Mouse (Mus musculus) megakaryocyte progenitor cell, adult 5-6 weeks (primary cell): ENCODE measurements around the gene Cyp2c37. TPM values are rescaled to one million over a fixed set of nuclear protein-coding genes. Genes with fewer than 3 reads are reported as not detected.
"Not testable (repeated sequence)": the region's sequence is repeated elsewhere in the genome, so short reads cannot be mapped to it uniquely, and the experiment has no call there.

Source experiments
- ATAC-seq: replicated peaks from 2 replicates; pipeline ENCODE4 v1.8.0; 2016; ENCODE audit warnings: mild to moderate bottlenecking, moderate TSS enrichment, inconsistent platforms; ENCODE audit not compliant: poor library complexity
- total RNA-seq, 2 experiments: library from RNA; stranded (forward) in 1 of 2; stranded (reverse) in 1 of 2; fragments of 157-497, 149-512 nt in 1 of 2; fragments of 200-1000 nt in 1 of 2; gene quantifications; 2 replicates each; pipeline versions ENCODE4 v1.2.3 to v1.2.4; 2015 to 2017

The Cyp2c37 gene
- total RNA-seq (2015) (not detected in 2 replicates), total RNA-seq (2017) (not detected in 2 replicates)

DNA sequence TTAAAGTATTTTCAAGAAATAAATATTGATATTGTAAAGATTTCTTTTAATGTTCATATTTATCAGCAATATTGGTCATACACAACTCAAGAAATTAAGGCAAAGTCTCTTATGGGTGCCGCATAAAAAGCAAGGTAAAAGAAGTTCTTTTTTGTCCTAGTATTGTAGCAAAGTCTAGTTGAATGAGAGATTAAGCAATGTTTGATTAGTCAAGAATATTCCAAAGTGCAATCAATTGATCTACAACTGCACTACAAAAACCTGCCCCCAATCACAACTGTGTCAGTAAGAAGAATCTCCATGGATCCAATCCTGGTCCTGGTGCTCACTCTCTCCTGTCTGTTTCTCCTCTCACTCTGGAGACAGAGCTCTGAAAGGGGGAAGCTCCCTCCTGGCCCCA lies at the start of gene Cyp2c37:
Gene Cyp2c37, plus strand, starts transcription at position 285 of the 400 bp plus-strand sequence.
- ATAC-seq, result not testable (repeated sequence)

- not testable (repeated sequence) for ATAC-seq
These were observed 31.4 kb upstream of the Cyp2c37 start for GRCm38 (mm10) chr19:39960861-39961260.

DNA sequence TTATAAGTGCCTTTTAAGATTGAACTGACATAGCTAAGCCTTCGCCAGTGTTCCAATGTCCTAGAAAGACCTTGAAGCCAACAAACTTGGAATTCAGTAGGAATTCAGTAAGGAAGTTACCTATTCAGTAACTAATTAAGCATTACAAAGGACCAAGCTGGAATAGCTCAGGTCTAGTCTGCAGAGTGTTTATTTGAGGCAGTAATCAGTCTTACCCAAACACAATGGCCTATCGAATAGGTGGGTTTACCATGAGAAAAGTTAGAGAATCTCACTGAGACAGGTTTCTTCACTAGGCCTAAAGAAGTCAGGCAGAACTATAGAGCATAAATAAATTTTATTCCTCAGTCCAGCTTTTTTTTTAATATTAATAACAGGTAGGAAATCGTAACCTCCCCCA lies 21.1 kb upstream of the Cyp2c37 start:
- not testable (repeated sequence) for ATAC-seq

DNA sequence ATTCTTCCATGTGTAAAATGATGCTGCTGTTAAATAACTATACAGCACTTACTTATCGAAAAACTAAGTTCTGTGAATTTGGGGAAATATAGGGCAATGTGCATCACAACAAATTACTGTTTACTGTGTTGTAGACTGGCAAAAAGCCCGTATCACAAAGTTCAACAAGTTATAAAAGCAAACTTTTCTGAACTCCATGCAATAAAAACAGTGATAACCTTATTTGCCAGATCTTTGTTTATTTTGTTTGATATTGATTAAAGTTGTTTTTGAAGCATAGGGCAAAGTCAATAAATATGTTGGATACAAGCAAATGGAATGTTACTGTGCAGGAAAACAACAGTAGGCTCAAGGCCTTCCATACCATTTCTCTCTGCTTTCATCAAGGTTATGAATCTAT lies 2.8 kb upstream of the Cyp2c37 start:
- ATAC-seq, result no peak

Other genes starting within 250 kb of the Cyp2c37 start
- gene Cyp2c40, start 179.6 kb upstream of the Cyp2c37 start, total RNA-seq (2015), result not detected in 2 replicates
- not detected in 2 replicates for gene Cyp2c40, start 179.6 kb upstream of the Cyp2c37 start, total RNA-seq (2017)
- gene Cyp2c69, start 105.6 kb upstream of the Cyp2c37 start, total RNA-seq (2015), result not detected in 2 replicates
- gene Cyp2c69, start 105.6 kb upstream of the Cyp2c37 start, total RNA-seq (2017), result not detected in 2 replicates
- gene Cyp2c54, start 81.4 kb downstream of the Cyp2c37 start, total RNA-seq (2015), result not detected in 2 replicates
- gene Cyp2c54, start 81.4 kb downstream of the Cyp2c37 start, total RNA-seq (2017), result not detected in 2 replicates
- not detected in 2 replicates for gene Cyp2c50, start 97.3 kb downstream of the Cyp2c37 start, total RNA-seq (2015)
- not detected in 2 replicates for gene Cyp2c50, start 97.3 kb downstream of the Cyp2c37 start, total RNA-seq (2017)
- gene Cyp2c70, start 194.9 kb downstream of the Cyp2c37 start, total RNA-seq (2015), result not detected in 2 replicates
- not detected in 2 replicates for gene Cyp2c70, start 194.9 kb downstream of the Cyp2c37 start, total RNA-seq (2017)